Mouse (Mus musculus): Measurements from ENCODE around the gene Cdsn.

DNA sequence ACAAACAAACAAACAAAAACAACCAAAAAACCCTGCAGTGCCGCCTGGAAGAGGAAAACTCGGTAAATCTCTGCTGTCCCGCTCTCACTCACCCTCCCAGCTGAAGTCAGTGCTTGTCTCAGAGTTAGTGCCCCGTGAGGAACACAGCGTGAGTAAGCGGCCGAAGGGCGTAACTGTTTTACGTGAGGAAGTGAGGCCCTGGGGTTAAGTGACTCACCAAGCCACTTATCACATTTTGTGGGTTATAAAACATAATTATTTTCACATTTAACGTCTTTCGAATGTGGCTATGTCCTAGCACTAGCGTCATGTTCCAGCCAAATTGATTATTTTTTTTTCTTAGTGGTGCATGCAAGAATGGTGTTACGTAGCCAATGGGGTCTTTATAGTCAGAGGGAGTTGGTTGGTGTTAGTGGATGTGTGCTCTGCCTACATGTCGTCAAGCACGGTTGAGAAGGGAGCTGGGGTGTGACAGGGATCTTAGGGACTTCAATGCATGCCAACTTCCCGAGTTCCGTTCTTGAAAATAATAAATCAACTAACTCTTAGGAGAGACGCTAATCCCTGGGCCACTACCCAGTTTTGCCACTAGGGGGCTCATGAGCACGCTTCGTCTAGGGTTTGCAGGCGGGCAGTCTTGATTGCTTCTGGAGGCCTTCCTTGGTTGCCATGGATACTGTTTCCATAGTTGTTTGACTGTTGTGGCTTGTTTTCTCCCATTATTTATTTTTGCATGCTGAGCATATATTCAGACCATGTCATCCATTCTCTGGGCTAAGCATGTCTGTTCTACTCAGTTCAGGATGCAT is 38.7 kb downstream of the Cdsn start:
- TF ChIP-seq CTCF (IDR thresholded peaks at IDR 0.05; ENCODE audit: low read depth), result peak; percentile 81
- TF ChIP-seq EP300 (IDR thresholded peaks at IDR 0.05; ENCODE audit: low read depth), result no peak
